Mouse (Mus musculus) lung, postnatal 0 days (tissue): ENCODE data around the gene Uevld.

Source experiments
- CTCF ChIP-seq: IDR thresholded peaks from 2 replicates; pipeline ENCODE4 v1.5.1; 2016; ENCODE audit warnings: antibody characterized with exemption, mild to moderate bottlenecking
- EP300 ChIP-seq: IDR thresholded peaks from 2 replicates; pipeline ENCODE4 v1.6.1; 2016; ENCODE audit warnings: antibody characterized with exemption, mild to moderate bottlenecking, control low read depth

GRCm38 (mm10) chr7:46877255-46877654 is 81.1 kb downstream of the Uevld start:
- TF ChIP-seq EP300, result no peak
- TF ChIP-seq CTCF, result no peak
